Mouse (Mus musculus) MEL-GATA-1-ER (cell line): ENCODE results near the gene Klhl22.
A peak's percentile ranks its signal among the peaks of the same experiment; 100 is the strongest.

Experiments used
- DNase-seq: peaks from one replicate; pipeline ENCODE4 v3.0.0-alpha.2; 2012; ENCODE audit warnings: low read depth; ENCODE audit errors: extremely low read depth

Klhl22 gene

DNA sequence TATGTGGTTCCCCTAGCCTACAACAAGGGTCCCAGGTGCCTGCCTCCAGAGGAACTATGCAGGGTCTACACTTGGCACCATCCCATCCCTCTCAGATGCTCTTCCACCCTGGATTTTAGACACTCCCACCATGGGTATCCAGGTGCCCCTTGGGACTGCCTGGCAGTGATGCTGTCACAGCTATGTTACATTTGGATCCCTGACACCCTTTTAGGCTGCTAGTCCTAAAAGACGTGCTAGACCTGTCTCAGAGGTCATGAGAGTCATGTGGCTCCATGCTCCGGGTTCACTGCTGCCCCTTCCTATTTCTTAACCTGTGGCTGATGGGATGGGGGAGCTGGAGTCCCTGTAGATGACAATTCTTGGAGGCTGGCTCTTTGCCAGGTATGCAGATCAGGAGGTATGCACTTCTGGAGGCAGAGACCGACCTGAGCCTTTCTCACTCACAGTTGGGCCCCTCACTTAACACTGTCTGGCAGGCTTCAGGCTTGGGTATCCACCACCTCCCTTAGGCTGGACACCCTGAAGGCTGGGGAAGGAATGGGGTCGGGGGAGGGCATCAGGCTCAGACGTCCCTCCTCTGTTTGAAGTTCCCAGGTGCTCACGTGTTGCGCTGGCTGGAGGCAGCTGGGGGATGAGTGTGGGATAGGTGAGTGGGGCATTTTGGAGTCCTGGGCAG lies 42.5 kb downstream of the Klhl22 start:
- no peak for DNase-seq

GRCm38 (mm10) chr16:17802456-17802838 lies 43.0 kb downstream of the Klhl22 start:
- no peak for DNase-seq

DNA sequence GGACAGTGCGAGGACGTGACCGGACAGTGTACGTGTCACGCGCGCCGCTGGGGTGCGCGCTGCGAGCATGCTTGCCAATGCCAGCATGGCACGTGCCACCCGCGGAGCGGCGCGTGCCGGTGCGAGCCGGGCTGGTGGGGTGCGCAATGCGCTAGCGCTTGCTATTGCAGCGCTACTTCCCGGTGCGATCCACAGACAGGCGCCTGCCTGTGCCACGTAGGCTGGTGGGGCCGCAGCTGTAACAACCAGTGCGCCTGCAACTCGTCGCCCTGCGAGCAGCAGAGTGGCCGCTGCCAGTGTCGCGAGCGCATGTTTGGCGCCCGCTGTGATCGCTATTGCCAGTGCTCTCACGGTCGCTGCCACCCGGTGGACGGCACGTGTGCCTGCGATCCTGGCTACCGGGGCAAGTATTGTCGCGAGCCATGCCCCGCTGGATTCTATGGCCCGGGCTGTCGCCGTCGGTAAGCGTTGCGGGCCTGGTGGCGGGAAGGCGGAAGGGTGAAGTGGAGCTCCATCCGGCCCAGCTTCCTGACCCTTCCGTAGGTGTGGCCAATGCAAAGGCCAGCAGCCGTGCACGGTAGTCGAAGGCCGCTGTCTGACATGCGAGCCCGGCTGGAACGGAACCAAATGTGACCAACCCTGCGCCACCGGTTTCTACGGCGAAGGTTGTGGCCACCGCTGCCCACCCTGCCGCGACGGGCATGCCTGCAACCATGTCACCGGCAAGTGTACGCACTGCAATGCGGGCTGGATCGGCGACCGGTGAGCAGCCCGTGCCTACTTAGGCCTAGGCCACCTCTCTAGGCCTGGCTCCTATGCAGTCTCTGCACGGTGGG lies 43.6 kb downstream of the Klhl22 start:
- no peak for DNase-seq

- DNase-seq: no peak
These were observed 44.4 kb downstream of the Klhl22 start for GRCm38 (mm10) chr16:17803675-17804448.

DNA sequence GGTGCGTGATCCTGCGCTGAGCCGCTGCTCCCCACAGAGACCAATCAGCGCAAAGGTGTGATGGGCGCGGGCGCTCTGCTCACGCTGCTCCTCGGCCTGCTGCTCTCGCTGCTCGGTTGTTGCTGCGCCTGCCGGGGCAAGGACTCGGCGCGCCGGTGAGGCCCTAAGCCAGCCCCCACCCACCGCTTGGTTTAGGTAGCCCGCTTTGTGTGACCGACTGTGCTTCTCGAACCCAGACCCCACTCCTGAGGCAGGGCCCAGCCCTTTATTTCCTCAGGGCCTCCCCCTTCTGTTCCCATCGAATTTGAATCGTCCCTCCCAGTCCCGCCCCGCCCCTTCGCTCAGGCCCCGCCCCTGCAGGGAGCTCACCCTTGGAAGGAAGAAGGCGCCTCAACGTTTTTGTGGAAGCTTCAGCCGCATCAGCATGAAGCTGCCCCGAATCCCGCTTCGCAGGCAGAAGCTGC lies 45.1 kb downstream of the Klhl22 start:
- DNase-seq: peak; percentile 64

- DNase-seq: no peak
These were observed 45.6 kb downstream of the Klhl22 start for GRCm38 (mm10) chr16:17804982-17805381.

DNA sequence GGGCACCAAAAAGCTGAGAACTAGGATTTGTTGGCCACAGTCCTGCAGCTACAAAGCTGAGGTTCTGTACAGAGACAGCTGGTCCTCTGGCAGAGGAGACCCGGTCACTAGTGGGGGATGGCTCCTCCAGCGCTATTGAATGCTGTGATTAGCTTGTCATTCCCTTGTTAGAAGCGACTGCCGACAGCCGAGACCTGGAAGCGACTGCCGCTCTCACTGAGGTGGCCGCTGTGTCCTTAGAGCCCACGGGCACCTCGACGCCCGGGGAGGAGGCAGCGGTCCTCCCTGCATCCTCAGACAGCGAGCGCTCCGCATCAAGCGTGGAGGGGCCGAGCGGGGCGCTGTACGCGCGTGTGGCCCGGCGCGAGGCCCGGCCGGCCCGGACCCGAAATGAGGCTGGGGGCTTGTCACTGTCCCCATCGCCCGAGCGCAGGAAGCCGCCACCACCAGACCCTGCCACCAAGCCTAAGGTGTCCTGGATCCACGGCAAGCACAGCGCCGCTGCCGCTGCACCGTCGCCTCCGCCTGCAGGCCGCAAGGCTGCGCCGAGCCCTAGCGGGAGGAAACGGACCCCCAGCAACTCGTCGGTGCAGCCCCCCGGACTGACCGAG lies 47.3 kb downstream of the Klhl22 start:
- no peak for DNase-seq

- DNase-seq: peak; percentile 79
These were observed 48.0 kb downstream of the Klhl22 start for GRCm38 (mm10) chr16:17807192-17808009.

- no peak for DNase-seq
These were observed 49.7 kb downstream of the Klhl22 start for GRCm38 (mm10) chr16:17809125-17809524.

DNA sequence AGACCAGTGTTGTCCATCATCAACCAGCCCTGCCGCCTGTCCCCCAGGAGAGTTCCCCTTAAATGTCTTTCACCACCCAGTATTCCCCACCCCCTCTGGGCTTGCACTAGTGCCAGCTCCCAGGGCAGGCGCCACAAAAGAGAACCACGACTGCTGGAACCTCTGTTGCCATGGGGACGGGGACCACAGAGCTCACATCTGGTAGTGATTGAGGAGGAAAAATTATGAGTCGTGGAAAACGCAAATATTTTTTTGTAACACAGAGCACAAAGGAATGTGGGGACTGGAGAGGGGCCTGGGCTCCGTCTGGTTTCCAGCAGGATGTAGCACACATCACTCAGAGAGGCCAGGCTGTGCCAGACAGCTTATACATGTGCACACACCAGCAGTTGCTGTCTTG lies 50.3 kb downstream of the Klhl22 start:
- DNase-seq: no peak

DNA sequence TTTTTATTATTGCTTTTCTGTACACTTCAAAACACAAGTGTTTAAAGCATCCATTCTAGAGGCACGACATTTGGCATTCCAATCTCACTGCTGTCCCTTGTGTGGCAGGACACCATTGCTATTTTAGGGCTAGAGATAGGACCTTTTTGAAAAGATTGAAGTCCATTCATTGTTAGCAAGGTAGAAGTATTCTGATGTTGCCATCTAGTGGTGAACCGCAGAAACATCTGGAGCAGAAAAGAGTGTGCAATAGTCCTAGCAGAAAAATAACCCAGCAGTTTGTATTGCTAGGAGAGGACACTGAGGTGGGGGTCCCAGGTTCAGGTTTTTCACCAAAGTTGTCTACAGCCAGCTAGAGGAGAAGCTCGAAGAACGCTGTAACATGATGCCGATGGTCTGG lies 52.7 kb downstream of the Klhl22 start:
- DNase-seq: peak; percentile 42

- no peak for DNase-seq
These were observed 53.8 kb downstream of the Klhl22 start for GRCm38 (mm10) chr16:17813173-17813572.

DNA sequence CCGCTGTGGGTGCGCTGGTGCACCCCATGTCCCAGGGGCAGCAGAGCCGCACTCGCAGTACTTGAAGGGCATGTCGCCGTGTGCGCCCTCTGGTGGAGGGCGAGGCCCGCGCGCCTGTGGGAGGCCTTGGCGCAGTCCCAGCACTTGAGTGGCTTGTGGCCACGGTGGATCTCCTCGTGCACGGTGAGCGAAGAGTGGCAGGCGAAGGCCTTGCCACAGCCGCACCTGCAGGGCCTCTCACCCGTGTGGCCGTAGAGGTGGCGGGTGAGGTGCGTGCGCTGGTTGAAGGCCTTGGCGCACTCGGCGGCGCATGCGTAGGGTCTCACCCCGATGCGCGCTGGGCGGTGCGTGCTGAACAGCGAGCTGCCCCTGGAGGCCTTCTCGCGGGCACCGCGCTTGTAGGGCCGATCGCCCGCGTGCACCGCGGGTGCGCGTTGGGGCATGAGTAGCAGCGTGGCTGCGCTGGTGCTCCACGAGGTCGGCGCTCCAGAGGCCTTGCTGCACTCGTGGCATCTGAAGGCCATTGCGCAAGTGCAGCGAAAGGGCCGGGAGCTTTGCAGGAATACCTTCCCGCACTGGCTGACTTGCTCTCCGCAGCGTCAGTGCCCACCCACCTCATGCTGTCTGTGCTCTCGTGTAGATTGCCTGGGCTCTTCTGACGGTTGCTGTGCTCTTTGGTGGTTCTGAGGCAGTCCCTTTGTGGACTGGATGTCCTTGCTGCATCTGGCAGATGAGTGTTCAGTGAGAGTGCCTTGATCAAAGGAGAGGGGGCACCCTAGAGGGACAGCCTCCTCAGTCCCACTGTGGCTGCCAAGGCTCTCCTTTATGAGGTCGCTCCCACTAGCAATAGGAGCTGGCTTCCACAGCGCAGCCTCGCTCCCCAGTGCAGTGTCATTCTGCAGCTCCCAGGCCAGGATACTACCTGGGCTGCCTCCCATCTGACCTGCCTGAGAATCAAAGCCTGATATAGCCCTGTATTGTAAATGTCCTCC lies 56.3 kb downstream of the Klhl22 start:
- peak; percentile 68 for DNase-seq

- no peak for DNase-seq
These were observed 57.1 kb downstream of the Klhl22 start for GRCm38 (mm10) chr16:17816528-17816927.

DNA sequence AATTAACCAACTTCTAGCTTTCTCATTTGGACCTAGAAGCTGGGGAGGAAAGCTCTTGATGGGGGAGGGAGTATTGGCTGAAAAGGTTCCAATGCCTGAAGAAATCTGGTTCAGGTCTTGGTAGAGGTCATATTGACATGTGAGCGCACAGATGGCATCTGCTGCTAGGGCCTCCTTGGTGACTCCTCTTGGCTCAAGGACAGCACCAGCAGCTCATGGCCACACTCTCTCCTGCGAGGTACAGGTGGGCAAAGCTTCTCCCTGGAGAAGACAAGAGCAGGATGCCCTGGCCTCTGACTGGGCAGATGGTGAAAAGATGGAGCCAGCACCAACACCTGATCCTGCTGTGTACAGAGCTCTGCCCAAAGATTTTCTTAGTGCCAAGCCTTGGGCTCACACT lies 67.1 kb downstream of the Klhl22 start:
- DNase-seq: no peak

DNA sequence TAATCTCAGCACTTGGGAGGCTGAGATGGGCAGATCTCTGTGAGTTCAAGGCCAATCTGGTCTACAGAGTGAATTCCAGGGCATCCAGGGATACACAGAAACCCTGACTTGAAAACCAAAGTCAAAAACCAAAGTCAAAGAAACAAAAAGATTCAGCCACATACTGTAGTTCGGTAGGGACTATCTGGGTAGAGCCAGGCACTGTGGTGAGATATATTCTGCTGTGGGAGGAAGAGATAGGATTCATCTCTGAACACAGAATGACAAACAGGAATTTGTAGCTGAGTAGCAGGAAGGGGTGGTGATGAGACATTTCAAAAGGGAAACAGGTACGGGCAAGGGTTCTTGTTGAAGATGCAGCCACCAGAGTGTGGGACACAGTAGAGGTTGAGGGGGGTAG lies 68.8 kb downstream of the Klhl22 start:
- DNase-seq: peak; percentile 50

DNA sequence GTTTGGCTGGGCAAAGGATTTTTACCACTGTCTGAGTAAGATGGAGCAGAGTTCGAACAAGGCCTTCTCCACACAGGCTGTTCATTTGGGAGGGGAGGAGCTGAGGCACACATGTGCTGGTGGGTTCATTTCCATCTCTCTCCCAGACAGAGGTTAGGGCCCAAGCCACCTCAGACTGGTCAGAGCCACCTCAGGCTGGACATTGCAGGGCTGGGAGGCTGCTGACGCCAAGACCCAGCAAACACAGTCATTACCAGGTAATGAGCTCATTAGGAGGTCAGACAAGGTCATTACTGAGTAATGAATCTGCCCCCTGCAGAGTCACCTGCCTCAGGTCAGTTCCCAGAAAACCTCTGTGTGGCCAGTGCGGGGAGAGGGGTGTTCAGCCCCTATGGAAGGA lies 69.4 kb downstream of the Klhl22 start:
- no peak for DNase-seq

DNA sequence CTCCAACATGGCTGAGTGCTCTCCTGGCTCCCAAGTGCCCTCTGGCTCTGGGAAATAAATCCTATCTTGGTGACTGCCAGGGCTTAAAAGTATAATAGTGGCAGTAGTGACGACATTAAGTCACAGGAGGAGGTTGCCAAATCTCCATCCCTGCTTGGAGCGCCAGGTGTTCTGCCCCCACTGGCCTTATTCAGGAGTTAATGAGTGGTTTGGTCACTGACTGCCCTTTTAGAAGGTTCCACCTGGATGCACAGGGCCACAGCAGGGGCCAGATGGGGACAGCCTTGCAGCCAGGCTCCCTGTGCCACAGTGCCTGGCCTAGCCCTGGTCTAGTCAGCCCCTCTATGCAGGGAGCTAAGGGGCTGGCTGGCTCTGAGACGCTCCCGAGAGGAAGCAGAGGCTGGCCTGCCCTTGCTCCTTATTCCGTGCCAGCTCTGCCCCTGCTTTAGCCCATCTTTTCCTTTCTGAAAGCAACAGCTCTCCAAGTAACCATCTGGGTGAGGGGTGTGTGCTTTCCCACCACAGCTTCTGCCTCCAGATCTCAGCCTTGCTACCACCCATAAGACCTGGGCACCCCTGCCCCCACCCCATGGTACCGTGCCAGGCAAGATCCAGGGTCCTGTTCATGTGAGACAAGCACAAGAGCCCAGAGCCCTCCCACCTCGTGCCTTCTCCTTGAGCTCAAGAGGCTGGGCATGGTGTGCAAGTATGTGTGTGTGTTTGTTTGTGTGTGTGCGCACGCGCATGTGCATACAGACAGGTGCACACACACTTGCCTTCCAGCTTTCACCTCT lies 71.2 kb downstream of the Klhl22 start:
- no peak for DNase-seq

DNA sequence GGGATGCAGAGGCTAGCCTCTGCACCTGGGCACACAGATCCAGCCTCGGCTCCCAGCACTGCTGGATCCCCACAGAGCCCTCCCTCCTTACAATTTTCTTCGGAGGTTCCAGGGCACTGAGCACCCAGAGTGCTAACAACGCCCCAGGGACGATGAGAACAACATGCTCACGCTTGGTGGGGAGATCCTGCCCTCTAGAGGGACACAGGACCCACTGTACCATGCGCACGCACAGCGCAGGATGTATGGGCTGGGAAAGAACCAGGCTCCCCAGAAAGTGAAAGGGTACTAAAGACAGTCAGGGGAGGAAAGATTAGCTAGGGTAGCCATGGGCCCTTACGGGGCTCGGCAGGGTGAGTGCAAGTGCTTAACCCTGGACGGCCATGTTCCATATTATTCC lies 72.4 kb downstream of the Klhl22 start:
- no peak for DNase-seq
